Mouse (Mus musculus) adrenal gland, postnatal 36 days (tissue): ENCODE data around the gene Ccp110. TPM values are rescaled to one million over a fixed set of nuclear protein-coding genes. Genes with fewer than 3 reads are reported as not detected.

Experiments
- DNase-seq, 2 experiments: peaks; one replicate each; pipeline ENCODE4 v3.0.0; 2021; ENCODE audit warnings: mixed read lengths in 1 of 2
- total RNA-seq, 2 experiments: library from RNA; stranded (reverse); gene quantifications; 2 replicates each; pipeline ENCODE4 v1.2.3; 2021

The Ccp110 gene
- total RNA-seq, 2 experiments from 2014 or later = 7.1 to 7.7 TPM

GRCm38 (mm10) chr7:118728846-118729587 lies 16.7 kb downstream of the Ccp110 start:
- DNase-seq = no peak

GRCm38 (mm10) chr7:118731781-118732180 lies 19.4 kb downstream of the Ccp110 start:
- no peak for DNase-seq

GRCm38 (mm10) chr7:118733225-118733624 lies 20.9 kb downstream of the Ccp110 start:
- DNase-seq = no peak

GRCm38 (mm10) chr7:118738730-118739129 lies 26.4 kb downstream of the Ccp110 start:
- no peak for DNase-seq

GRCm38 (mm10) chr7:118739975-118740531 lies 27.7 kb downstream of the Ccp110 start, which contains the start of gene Vps35l:
Gene Vps35l (plus strand): TSS chr7:118740226.
- DNase-seq = peak; percentile 80 to 87

DNA sequence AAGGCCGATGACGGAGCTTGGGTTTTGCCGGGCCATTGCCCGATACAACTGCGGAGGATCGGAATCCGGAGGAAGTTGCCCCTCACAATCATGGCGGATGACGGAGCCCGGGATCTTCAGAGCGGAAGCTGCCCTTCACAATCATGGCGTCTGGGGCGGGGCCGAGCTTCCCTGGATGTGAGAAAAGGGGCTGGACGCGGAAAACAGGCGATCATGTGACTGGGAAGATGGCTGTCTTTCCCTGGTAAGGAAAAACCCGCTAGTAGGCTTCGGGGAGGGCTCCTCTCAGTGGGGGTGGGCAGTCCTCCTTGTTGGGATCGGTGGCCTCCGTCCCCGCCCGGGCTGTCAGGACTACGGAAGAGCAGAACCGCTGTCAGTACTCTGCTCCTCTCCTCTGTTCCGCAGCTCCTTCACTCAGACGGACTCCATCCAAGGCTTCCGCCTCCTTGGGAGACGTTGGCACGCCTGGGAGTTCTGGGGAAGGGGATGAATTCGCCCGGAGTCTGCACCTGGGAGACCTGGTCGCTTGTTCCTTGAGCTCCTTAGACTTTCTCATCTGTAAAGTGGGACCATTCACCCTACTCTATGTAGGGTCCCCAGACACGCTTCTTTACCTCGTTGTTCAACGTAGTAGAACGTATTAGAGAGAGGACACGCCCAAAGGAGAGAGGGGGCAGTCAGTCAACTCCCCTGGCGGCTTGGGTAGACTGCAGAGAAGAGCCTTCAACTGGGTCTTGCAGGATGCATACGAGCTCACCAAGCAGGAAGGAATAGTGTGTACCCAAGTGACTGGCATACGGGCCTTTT lies 28.4 kb downstream of the Ccp110 start:
- DNase-seq = peak; percentile 97 to 98

- no peak for DNase-seq
Observed at GRCm38 (mm10) chr7:118742278-118742677, 29.9 kb downstream of the Ccp110 start.

DNA sequence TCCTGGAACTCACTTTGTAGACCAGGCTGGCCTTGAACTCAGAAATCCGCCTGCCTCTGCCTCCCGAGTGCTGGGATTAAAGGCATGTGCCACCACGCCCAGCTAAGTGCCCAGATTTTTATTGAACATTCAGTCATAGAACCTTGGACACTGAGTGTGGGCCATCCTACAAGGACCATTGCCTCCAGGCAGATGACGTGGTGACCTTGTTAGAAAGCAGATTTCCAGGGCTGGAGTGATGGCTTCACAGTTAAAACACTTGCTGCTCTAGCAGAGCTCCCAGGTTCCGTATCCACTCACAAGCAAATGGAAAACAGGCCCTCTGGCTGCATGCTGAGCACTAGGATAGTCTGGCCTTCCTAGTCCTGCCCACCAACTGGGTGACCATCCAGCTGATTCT lies 32.4 kb downstream of the Ccp110 start:
- DNase-seq = peak; percentile 51 to 60

GRCm38 (mm10) chr7:118747891-118748672 lies 35.7 kb downstream of the Ccp110 start:
- no peak for DNase-seq

GRCm38 (mm10) chr7:118749706-118750105 lies 37.4 kb downstream of the Ccp110 start:
- DNase-seq = no peak

DNA sequence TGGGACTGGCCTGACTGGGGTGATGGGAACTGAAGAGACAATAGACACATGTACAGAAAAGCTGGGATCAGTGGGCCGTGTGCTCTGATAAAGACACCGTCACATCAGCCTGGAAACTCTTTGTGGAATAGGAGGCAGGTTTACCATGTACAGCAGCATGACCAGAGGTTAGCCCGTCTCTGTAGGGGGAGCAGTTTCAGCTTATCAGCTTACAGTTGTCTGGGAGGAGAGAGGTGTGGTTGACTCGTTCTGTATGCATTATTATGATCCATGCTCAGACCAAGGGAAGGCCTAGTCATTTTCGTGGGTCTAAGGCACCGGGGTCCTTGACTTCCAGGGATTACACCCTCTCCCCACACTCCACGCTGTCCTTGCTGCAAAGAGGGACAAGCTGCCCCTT lies 39.3 kb downstream of the Ccp110 start:
- no peak for DNase-seq

GRCm38 (mm10) chr7:118755756-118756155 lies 43.4 kb downstream of the Ccp110 start:
- DNase-seq = no peak

DNA sequence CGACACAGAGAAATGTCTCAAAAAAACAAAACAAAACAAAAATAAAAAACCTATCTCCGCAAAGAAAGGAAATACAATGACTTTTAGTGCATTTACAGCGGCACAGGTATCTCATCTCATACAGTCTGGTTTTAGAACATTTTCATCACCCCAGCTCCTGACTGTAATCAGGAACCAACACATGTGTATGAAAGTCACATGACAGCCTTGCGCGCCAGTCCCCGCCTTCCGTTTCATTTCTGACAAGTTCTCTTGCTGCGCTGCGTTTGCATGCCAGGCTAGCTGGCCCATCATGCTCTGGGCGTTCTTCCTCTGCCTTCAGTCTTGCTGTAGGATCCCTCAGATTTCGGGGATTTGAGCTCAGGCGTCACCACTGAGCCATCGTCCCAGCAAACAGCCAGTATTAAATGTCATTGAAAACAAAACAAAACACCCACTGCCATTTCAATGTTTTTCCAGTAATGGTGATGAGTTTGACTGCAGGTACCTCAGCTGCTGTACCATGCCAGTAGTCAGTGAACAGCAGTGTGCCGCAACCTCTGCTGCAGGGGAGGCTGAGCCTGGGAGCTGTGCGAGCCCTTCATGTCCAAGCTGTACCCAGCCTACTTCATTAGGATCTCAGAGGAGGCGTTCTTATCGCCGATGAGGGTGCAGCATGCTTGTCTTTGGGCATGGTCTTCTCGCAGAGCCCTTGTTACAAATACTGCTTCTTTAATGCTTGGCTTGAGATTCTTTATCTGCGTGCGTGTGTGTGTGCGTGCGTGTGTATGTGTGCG lies 44.3 kb downstream of the Ccp110 start:
- no peak for DNase-seq

DNA sequence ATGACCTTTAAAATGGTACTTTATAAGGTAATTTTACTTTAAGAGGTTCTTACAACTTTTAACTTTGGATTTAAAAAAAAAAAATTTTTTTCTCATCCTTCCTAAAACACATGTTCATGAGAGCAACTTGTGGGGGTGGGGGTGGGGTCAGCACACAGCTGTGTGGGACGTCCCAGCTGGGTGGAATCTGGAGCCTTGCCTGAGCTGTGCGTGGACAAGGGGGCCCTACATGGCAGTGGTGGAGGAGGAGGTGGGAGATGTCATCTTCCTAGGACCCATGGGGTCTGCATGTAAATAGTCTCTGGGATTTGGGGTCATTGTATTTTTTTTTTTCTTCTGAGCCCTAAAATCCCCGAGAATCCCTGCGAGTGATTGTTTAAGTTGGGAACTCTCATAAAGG lies 46.0 kb downstream of the Ccp110 start:
- DNase-seq = no peak

GRCm38 (mm10) chr7:118759372-118759771 lies 47.0 kb downstream of the Ccp110 start:
- DNase-seq = no peak

GRCm38 (mm10) chr7:118763939-118764338 lies 51.6 kb downstream of the Ccp110 start:
- DNase-seq = no peak

DNA sequence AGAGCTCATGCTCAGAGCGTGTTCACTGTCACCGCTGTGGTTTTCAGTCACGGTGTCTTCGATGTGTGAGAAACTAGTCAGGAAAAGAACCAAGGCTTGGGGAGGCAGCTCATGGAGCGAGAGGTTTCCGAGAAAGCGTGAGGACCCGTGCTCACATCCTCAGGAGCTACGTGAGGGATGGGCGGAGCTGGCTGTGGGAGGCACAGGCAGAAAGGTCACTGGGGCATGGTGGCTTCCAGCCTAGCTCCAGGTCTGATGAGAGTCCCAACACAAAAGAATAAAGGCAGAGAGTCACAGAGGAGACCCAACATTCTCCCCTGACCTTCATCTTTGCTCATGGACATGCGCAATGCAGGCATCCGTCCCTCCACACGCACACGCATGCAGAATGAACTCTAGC lies 52.4 kb downstream of the Ccp110 start:
- DNase-seq = no peak

GRCm38 (mm10) chr7:118765604-118766003 lies 53.3 kb downstream of the Ccp110 start:
- DNase-seq = no peak

- DNase-seq = peak; percentile 45 to 59
Observed at GRCm38 (mm10) chr7:118766119-118766833, 53.9 kb downstream of the Ccp110 start.

DNA sequence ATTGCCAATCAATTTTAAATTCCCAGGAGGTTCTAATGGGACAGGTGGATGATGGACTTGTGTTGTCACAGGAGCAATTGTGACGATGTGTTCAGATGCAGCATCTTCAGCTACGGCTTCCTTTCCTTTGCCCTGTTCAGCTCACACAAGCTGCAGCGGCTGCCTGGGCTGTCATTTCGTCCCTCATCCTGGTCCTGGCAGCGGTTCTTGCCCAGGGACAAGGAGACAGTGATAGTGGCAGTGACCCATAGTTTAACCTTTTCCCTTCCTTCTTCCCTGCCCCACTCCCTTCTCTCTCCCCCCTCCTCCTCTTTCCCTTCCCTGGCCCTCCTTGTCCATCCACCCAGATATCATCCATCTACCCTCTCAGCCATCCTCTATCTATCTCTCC lies 54.5 kb downstream of the Ccp110 start:
- no peak for DNase-seq

DNA sequence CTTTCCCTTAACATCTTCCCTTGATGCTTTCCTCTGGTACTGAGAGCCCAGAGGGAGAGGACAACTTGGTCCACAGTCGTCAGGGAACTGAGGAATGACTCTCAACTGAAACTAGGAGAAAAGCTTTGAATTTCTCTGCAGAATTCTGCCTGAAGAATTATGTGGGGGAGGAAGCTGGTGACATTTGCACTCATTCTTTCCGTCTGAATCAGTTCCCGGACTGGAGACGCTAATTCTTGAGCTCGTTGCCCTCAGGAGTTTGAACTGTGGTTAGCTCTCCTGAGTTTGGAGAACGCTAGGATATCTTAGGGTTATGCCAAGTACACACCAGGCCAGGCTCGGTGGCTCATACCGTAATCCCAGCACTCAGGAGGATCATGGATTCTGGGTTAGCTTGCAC lies 56.9 kb downstream of the Ccp110 start:
- DNase-seq = peak in 1 of 2 experiments; percentile 22
